Mouse (Mus musculus): Measurements from ENCODE around the gene Atrnl1. TPM values are rescaled to one million over a fixed set of nuclear protein-coding genes. Genes with fewer than 3 reads are reported as not detected.

Atrnl1 gene
- polyA plus RNA-seq, 1 experiment, result 5.6 TPM

DNA sequence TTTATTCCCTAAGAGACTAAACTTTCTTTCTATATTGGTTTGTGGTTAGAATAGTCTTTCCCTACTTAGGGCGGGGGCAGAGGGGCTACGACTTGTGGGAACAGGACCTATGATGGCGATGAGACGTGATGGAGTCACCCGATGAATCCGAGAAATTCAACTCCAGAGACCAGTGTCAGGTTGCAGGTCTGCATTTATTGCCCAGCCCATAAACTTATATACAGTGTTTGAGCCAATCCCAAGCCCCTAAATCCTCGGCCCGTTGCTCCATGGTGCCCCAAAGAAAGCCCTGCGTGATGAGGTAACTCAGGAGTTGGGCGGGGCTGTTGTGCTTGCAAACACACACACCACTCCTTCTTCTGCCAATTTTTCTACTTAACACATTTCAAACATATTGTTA is 4.5 kb upstream of the Atrnl1 start:
- Histone ChIP-seq H3K27me3 (ENCODE audit: control insufficient read depth, insufficient read depth, low read length) (peaks cover under 1% of the 10 kb centered on the region; the same call in 1 of the 2 replicates), H3K27ac (ENCODE audit: insufficient read depth, low read length) (no peak overlapping the region), H3K36me3 (ENCODE audit: control insufficient read depth, insufficient read depth, low read length) (no peaks in the 10 kb centered on the region), H3K4me3 (ENCODE audit: extremely low read depth, insufficient read depth, insufficient read length) (no peak overlapping the region), H3K4me1 (ENCODE audit: control insufficient read depth, insufficient read depth, insufficient read length) (no peaks in the 10 kb centered on the region; the same call in 1 of the 2 replicates)
- DNase-seq (ENCODE audit: low read depth in 1 of 2, low spot score in 2 of 2), result no peak
- TF ChIP-seq CTCF (IDR thresholded peaks at IDR 0.05; ENCODE audit: extremely low read depth, insufficient read depth, insufficient read length, insufficient replicate concordance), result no peak
- no peak for TF ChIP-seq POLR2A (IDR thresholded peaks at IDR 0.05; ENCODE audit: low read depth, low read length)
- 94% methylated on average over 10 of the region's 10 CpGs for WGBS

DNA sequence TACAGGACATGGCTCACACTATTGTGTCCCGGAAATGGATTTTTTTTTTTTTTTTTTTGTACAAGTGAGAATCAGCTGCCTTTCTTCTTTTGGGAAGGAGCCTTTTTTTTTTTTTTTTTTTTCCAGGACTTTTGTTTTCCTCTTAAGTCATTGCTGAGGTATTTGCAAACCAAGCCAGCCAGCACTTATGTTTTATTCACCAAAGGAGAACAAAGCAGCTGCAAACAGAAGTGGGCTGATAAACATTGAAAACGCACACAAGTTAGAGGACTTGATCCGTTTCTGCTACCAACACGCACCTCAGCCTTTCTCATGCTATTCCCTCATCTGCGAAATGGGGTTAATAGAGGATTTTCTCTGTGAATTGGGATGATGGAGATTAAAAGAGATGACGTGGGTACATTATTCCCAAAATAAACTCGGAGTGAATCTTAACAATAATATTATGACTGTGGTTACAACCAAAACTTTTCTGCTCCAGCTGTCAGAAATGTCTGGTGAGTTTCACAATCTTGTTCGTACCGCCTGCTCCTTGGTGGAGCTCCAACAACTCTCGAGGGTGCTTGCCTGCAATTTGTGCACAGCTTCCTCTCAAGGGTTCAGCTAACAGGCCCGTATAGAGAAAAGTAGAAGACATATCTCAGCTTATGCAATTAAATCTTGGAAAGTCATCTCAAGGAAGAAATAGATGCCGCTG is 1.3 kb upstream of the Atrnl1 start:
- Histone ChIP-seq H3K27ac (ENCODE audit: insufficient read depth, low read length) (no peak overlapping the region), H3K27me3 (ENCODE audit: control insufficient read depth, insufficient read depth, low read length) (peaks cover 3% of the 10 kb centered on the region; the same call in 1 of the 2 replicates), H3K36me3 (ENCODE audit: control insufficient read depth, insufficient read depth, low read length) (no peaks in the 10 kb centered on the region), H3K4me3 (ENCODE audit: extremely low read depth, insufficient read depth, insufficient read length) (peak overlapping the region; percentile 69), H3K4me1 (ENCODE audit: control insufficient read depth, insufficient read depth, insufficient read length) (no peaks in the 10 kb centered on the region; the same call in 1 of the 2 replicates)
- TF ChIP-seq CTCF (IDR thresholded peaks at IDR 0.05; ENCODE audit: extremely low read depth, insufficient read depth, insufficient read length, insufficient replicate concordance) (no peak), POLR2A (IDR thresholded peaks at IDR 0.05; ENCODE audit: low read depth, low read length) (no peak)
- WGBS, result 25% methylated on average over 12 of the region's 12 CpGs
- no peak for DNase-seq (ENCODE audit: low read depth in 1 of 2, low spot score in 2 of 2)

DNA sequence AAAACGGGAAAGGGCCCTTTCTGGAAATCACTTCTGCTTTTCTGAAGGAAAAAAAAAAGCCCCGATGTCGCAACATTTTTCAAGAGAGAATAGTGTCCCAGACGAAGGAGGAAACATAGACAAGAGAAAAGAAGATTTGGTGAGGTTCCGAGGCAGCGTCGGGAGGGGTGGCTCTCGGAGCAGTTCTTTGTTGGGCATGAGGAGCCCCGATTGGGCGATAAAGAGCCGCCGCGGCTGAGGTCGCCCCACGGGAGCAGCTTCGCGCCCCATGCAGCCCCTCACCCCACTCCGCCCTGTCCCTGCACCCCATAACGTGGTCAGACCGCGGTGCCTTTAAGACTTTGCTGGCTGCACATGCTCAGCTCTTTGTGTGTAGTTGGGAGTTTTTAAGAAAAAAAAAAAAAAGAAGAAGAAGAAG is 767 bp upstream of the Atrnl1 start:
- H3K27me3 ChIP-seq (ENCODE audit: control insufficient read depth, insufficient read depth, low read length), result peaks cover 3% of the 10 kb centered on the region; the same call in 1 of the 2 replicates
- TF ChIP-seq CTCF (IDR thresholded peaks at IDR 0.05; ENCODE audit: extremely low read depth, insufficient read depth, insufficient read length, insufficient replicate concordance) (no peak), POLR2A (IDR thresholded peaks at IDR 0.05; ENCODE audit: low read depth, low read length) (no peak)
- no peaks in the 10 kb centered on the region; the same call in 1 of the 2 replicates for H3K4me1 ChIP-seq (ENCODE audit: control insufficient read depth, insufficient read depth, insufficient read length)
- peak overlapping the region; percentile 88 for H3K27ac ChIP-seq (ENCODE audit: insufficient read depth, low read length)
- no peak for DNase-seq (ENCODE audit: low read depth in 1 of 2, low spot score in 2 of 2)
- WGBS, result under 1% methylated on average over 21 of the region's 21 CpGs
- peak overlapping the region; percentile 69 for H3K4me3 ChIP-seq (ENCODE audit: extremely low read depth, insufficient read depth, insufficient read length)
- H3K36me3 ChIP-seq (ENCODE audit: control insufficient read depth, insufficient read depth, low read length), result no peaks in the 10 kb centered on the region

DNA sequence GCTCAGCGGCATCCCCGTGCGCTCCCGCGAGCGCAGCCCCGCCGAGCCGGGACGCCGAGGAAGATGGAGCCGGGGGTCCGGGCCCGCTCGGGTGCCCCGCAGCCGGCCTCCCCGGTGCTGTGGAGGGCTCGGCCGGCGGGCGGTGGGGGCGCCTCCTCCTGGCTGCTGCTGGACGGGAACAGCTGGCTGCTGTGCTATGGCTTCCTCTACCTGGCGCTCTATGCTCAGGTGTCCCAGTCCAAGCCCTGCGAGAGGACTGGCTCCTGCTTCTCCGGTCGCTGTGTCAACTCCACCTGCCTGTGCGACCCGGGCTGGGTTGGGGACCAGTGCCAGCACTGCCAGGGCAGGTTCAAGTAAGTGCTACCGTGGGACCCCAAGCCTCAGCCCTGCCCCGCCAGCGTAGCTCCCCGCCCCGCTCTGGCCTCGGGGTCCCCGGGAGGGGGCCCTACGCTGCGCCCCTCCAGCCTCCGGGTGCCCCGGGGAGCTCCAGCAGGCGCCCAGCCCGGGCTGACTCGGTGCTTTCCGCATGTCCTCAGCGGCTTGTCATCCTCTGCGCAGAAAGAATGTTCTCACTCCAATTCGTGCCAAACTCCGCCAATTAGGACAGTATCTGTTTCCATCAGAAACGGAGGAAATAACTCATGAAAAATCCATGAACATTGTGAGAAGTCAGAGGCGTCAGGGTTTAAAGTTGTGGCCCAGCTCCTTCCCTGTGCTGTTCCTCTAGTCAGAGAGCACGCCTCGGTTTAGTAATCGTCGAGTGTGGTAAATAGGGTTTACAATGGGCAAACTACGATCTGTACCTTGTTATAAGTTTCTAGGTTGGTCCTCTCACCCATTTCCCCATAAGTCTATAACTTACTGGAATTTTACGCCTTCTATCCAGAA is 701 bp downstream of the Atrnl1 start:
- 3% methylated on average over 55 of the region's 57 CpGs for WGBS
- peak in 1 of 2 experiments; percentile 63 for DNase-seq (ENCODE audit: low read depth in 1 of 2, low spot score in 2 of 2)
- H3K36me3 ChIP-seq (ENCODE audit: control insufficient read depth, insufficient read depth, low read length), result no peaks in the 10 kb centered on the region
- TF ChIP-seq CTCF (IDR thresholded peaks at IDR 0.05; ENCODE audit: extremely low read depth, insufficient read depth, insufficient read length, insufficient replicate concordance) (0 out of 2 replicates have a peak, but pooled peaks have one; percentile 5), POLR2A (IDR thresholded peaks at IDR 0.05; ENCODE audit: low read depth, low read length) (no peak)
- H3K27me3 ChIP-seq (ENCODE audit: control insufficient read depth, insufficient read depth, low read length), result peaks cover 3% of the 10 kb centered on the region; the same call in 1 of the 2 replicates
- no peaks in the 10 kb centered on the region; the same call in 1 of the 2 replicates for H3K4me1 ChIP-seq (ENCODE audit: control insufficient read depth, insufficient read depth, insufficient read length)
- H3K27ac ChIP-seq (ENCODE audit: insufficient read depth, low read length), result peak overlapping the region; percentile 64; the same call in 1 of the 2 replicates
- H3K4me3 ChIP-seq (ENCODE audit: extremely low read depth, insufficient read depth, insufficient read length), result peak overlapping the region; percentile 69

- no peak for DNase-seq (ENCODE audit: low read depth in 1 of 2, low spot score in 2 of 2)
- no peak overlapping the region for H3K4me3 ChIP-seq (ENCODE audit: extremely low read depth, insufficient read depth, insufficient read length)
- no peaks in the 10 kb centered on the region; the same call in 1 of the 2 replicates for H3K4me1 ChIP-seq (ENCODE audit: control insufficient read depth, insufficient read depth, insufficient read length)
- H3K27ac ChIP-seq (ENCODE audit: insufficient read depth, low read length), result no peak overlapping the region
- H3K27me3 ChIP-seq (ENCODE audit: control insufficient read depth, insufficient read depth, low read length), result peaks cover 3% of the 10 kb centered on the region; the same call in 1 of the 2 replicates
- WGBS, result 21% methylated on average over 2 of the region's 2 CpGs
- TF ChIP-seq CTCF (IDR thresholded peaks at IDR 0.05; ENCODE audit: extremely low read depth, insufficient read depth, insufficient read length, insufficient replicate concordance) (no peak), POLR2A (IDR thresholded peaks at IDR 0.05; ENCODE audit: low read depth, low read length) (no peak)
- H3K36me3 ChIP-seq (ENCODE audit: control insufficient read depth, insufficient read depth, low read length), result no peaks in the 10 kb centered on the region
Observed at GRCm38 (mm10) chr19:57612179-57612472, 1.3 kb downstream of the Atrnl1 start.

- no peak overlapping the region for H3K4me3 ChIP-seq (ENCODE audit: extremely low read depth, insufficient read depth, insufficient read length)
- H3K4me1 ChIP-seq (ENCODE audit: control insufficient read depth, insufficient read depth, insufficient read length), result no peaks in the 10 kb centered on the region
- peaks cover 3% of the 10 kb centered on the region; the same call in 1 of the 2 replicates for H3K27me3 ChIP-seq (ENCODE audit: control insufficient read depth, insufficient read depth, low read length)
- WGBS, result 81% methylated on average over 9 of the region's 9 CpGs
- H3K36me3 ChIP-seq (ENCODE audit: control insufficient read depth, insufficient read depth, low read length), result no peaks in the 10 kb centered on the region
- H3K27ac ChIP-seq (ENCODE audit: insufficient read depth, low read length), result no peak overlapping the region
- TF ChIP-seq CTCF (IDR thresholded peaks at IDR 0.05; ENCODE audit: extremely low read depth, insufficient read depth, insufficient read length, insufficient replicate concordance) (no peak), POLR2A (IDR thresholded peaks at IDR 0.05; ENCODE audit: low read depth, low read length) (no peak)
- no peak for DNase-seq (ENCODE audit: low read depth in 1 of 2, low spot score in 2 of 2)
Observed at GRCm38 (mm10) chr19:57615972-57616621, 5.3 kb downstream of the Atrnl1 start.
